Mouse (Mus musculus): ENCODE results near the gene Zfp428. TPM values are rescaled to one million over a fixed set of nuclear protein-coding genes. Genes with fewer than 3 reads are reported as not detected.

Gene Zfp428
- total RNA-seq (2021): 10 to 100 TPM; 12.6 to 15.9 TPM
- long read RNA-seq, experiment 1, transcript Zfp428-201 (3 exons, 1,182 nt): major isoform, 6 of 16 reads
- long read RNA-seq, experiment 1, transcript Zfp428-203 (3 exons, 1,159 nt): minor isoform, 5 of 16 reads
- long read RNA-seq, experiment 1, partial matches to known transcripts: 0 of 16 reads
- long read RNA-seq, experiment 1, other reads (novel, unspliced or antisense): 4 of 16 reads
- long read RNA-seq, experiment 2, partial matches to known transcripts: 4 of 20 reads
- long read RNA-seq, experiment 2, other reads (novel, unspliced or antisense): 11 of 20 reads

- DNase-seq (ENCODE audit: low spot score in 2 of 2): peak; percentile 83 to 91
These were observed at the start of gene Zfp428 for GRCm38 (mm10) chr7:24506838-24507725. TSS of gene Zfp428 (plus strand) at chr7:24507006.

- DNase-seq (ENCODE audit: low spot score in 2 of 2): no peak
These were observed 49.0 kb upstream of the Zfp428 start for GRCm38 (mm10) chr7:24457726-24458370.

- no peak for DNase-seq (ENCODE audit: low spot score in 2 of 2)
These were observed 47.4 kb upstream of the Zfp428 start for GRCm38 (mm10) chr7:24459440-24459839.

- no peak for DNase-seq (ENCODE audit: low spot score in 2 of 2)
These were observed 47.0 kb upstream of the Zfp428 start for GRCm38 (mm10) chr7:24459843-24460242.

- DNase-seq (ENCODE audit: low spot score in 2 of 2): no peak
These were observed 45.3 kb upstream of the Zfp428 start for GRCm38 (mm10) chr7:24461376-24462051.

- DNase-seq (ENCODE audit: low spot score in 2 of 2): no peak
These were observed 44.2 kb upstream of the Zfp428 start, which contains the start of gene Plaur for GRCm38 (mm10) chr7:24462388-24463319. TSS of gene Plaur (plus strand) at chr7:24462484.

GRCm38 (mm10) chr7:24466835-24467234 is 40.0 kb upstream of the Zfp428 start:
- DNase-seq (ENCODE audit: low spot score in 2 of 2): no peak

GRCm38 (mm10) chr7:24467886-24468285 is 38.9 kb upstream of the Zfp428 start:
- DNase-seq (ENCODE audit: low spot score in 2 of 2): no peak

GRCm38 (mm10) chr7:24469126-24469525 is 37.7 kb upstream of the Zfp428 start:
- no peak for DNase-seq (ENCODE audit: low spot score in 2 of 2)

GRCm38 (mm10) chr7:24470356-24470755 is 36.5 kb upstream of the Zfp428 start:
- DNase-seq (ENCODE audit: low spot score in 2 of 2): no peak

- DNase-seq (ENCODE audit: low spot score in 2 of 2): no peak
These were observed 34.4 kb upstream of the Zfp428 start for GRCm38 (mm10) chr7:24472442-24472841.

- DNase-seq (ENCODE audit: low spot score in 2 of 2): no peak
These were observed 33.9 kb upstream of the Zfp428 start for GRCm38 (mm10) chr7:24472937-24473336.

- peak in 1 of 2 experiments; percentile 56 for DNase-seq (ENCODE audit: low spot score in 2 of 2)
These were observed 32.8 kb upstream of the Zfp428 start for GRCm38 (mm10) chr7:24473913-24474529.

- DNase-seq (ENCODE audit: low spot score in 2 of 2): peak in 1 of 2 experiments; percentile 38
These were observed 31.8 kb upstream of the Zfp428 start for GRCm38 (mm10) chr7:24474811-24475506.

GRCm38 (mm10) chr7:24476338-24476737 is 30.5 kb upstream of the Zfp428 start:
- DNase-seq (ENCODE audit: low spot score in 2 of 2): no peak

- no peak for DNase-seq (ENCODE audit: low spot score in 2 of 2)
These were observed 29.9 kb upstream of the Zfp428 start for GRCm38 (mm10) chr7:24476856-24477255.

GRCm38 (mm10) chr7:24478911-24479310 is 27.9 kb upstream of the Zfp428 start:
- DNase-seq (ENCODE audit: low spot score in 2 of 2): no peak

GRCm38 (mm10) chr7:24479685-24480084 is 27.1 kb upstream of the Zfp428 start:
- no peak for DNase-seq (ENCODE audit: low spot score in 2 of 2)

Measured in gastrocnemius, postnatal 4 days (tissue).